Mouse (Mus musculus): ENCODE results near the gene Map3k3.

DNA sequence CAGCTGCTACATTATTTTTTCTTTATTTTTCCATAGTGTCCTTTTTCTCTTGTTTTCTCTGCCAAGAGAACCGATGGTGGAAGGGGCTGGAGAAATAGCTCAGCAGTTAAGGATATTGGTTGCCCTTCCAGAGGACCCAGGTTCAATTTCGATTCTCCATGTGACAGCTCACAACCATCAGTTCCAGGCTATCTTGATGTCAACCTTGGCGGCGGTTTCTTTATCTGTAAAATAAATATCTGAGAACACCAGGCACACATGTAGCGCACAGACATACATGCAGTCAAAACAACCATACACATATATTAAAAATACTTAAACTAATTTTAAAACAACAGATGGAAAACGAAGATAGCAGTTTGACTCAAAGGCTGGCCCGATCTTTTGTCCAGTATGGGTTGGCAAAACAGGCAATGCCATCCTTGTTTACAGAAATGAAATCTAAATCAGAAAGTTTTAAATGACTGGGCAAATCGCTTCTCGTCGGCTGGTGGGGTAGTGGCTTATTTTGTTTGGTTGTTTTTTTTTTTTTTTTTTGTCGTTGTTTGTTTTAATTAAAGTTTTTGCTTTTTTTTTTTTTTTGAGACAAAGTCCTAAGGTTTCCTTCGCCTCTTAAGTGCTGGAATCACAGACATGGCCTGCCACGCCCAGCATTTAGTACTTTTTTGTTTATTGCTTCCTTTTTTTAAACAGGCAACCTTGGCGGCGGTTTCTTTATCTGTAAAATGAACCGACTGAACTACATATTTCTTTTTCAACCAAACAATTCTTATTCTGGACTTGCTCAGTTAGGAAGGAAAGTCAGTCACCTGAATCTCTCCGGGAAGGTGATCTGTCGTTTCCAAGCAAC lies 19.1 kb upstream of the Map3k3 start:
- TF ChIP-seq POLR2A (IDR thresholded peaks at IDR 0.05; ENCODE audit: extremely low read depth, insufficient read depth, low read length) (no peak), CTCF (IDR thresholded peaks at IDR 0.05; ENCODE audit: low read depth, low read length) (no peak)
